ENCODE assay signal across 30 mouse cellular contexts in the genomic region with DNA sequence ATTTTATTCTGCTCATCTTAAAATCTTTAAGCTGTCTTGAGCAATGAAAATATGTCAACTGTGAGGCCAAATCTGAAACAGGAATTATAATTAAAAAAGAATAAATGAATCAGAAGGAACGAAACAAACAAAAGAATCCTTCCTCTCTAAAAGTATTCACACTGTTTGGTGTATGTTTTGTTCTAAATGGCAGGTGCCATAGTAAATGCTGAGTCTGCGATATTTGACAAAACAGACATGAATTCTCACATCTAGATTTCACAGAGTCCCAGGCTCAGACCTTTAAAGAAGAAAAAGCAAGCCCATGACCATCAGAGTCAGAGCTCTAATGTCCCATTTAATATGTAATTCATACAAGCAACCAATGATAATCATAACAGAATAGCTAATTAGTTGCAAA.
"Had no signal": no experiment of that assay in that cellular context is flagged by ENCODE, and none has a peak within 500 bp of the region (broad histone marks: within the 10 kb centered on the region; RNA-seq: fewer than 3 reads in every experiment).

No protein-coding gene starts in this region.

- H3K9ac ChIP-seq: heart, embryonic 12.5 days; heart, embryonic 13.5 days; heart, embryonic 15.5 days; hindbrain, embryonic 12.5 days; hindbrain, embryonic 13.5 days; hindbrain, embryonic 14.5 days; hindbrain, embryonic 15.5 days; intestine, embryonic 15.5 days; kidney, embryonic 15.5 days had no signal

- H3K27me3 ChIP-seq: heart, embryonic 12.5 days; heart, embryonic 13.5 days; heart, embryonic 15.5 days; hindbrain, embryonic 12.5 days; hindbrain, embryonic 13.5 days; hindbrain, embryonic 15.5 days; intestine, embryonic 15.5 days; kidney, embryonic 15.5 days had no signal

- H3K4me3 ChIP-seq: heart, embryonic 12.5 days; heart, embryonic 13.5 days; heart, embryonic 15.5 days; hindbrain, embryonic 10.5 days; hindbrain, embryonic 12.5 days; hindbrain, embryonic 13.5 days; hindbrain, embryonic 15.5 days; intestine, embryonic 15.5 days; kidney, embryonic 15.5 days; layer of hippocampus, adult 2 months; left cerebral cortex, adult 2 months had no signal

- H3K4me2 ChIP-seq: heart, embryonic 11.5 days; heart, embryonic 12.5 days; heart, embryonic 13.5 days; heart, embryonic 15.5 days; hindbrain, embryonic 12.5 days; hindbrain, embryonic 13.5 days; hindbrain, embryonic 14.5 days; hindbrain, embryonic 15.5 days; intestine, embryonic 15.5 days; kidney, embryonic 15.5 days had no signal

- DNase-seq: heart, postnatal 10 days; heart, postnatal 14 days; heart, postnatal 36 days; heart, postnatal 4 days; kidney, adult 11 months; kidney, adult 18-20 months; kidney, adult 2 months; kidney, adult 8-10 months; kidney, adult 9 months; kidney, postnatal 10 days; kidney, postnatal 14 days; kidney, postnatal 25 days; kidney, postnatal 36 days; kidney, postnatal 4 days; layer of hippocampus, postnatal 36 days had no signal

- H3K36me3 ChIP-seq: heart, embryonic 12.5 days; heart, embryonic 13.5 days; heart, embryonic 15.5 days; hindbrain, embryonic 10.5 days; hindbrain, embryonic 12.5 days; hindbrain, embryonic 13.5 days; hindbrain, embryonic 15.5 days; intestine, embryonic 15.5 days; kidney, embryonic 15.5 days had no signal

- H3K27ac ChIP-seq: heart, embryonic 13.5 days; heart, embryonic 15.5 days; hindbrain, embryonic 10.5 days; hindbrain, embryonic 12.5 days; hindbrain, embryonic 13.5 days; hindbrain, embryonic 14.5 days; hindbrain, embryonic 15.5 days; hindbrain, postnatal 0 days; intestine, embryonic 15.5 days; kidney, embryonic 15.5 days; kidney, postnatal 0 days; layer of hippocampus, adult 2 months; left cerebral cortex, adult 2 months had no signal

- H3K9me3 ChIP-seq: heart, embryonic 12.5 days; heart, embryonic 13.5 days; heart, embryonic 15.5 days; hindbrain, embryonic 10.5 days; hindbrain, embryonic 12.5 days; hindbrain, embryonic 13.5 days; hindbrain, embryonic 15.5 days; intestine, embryonic 15.5 days; kidney, embryonic 15.5 days had no signal

- H3K4me1 ChIP-seq: heart, embryonic 12.5 days; heart, embryonic 13.5 days; heart, embryonic 15.5 days; hindbrain, embryonic 10.5 days; hindbrain, embryonic 12.5 days; hindbrain, embryonic 13.5 days; hindbrain, embryonic 15.5 days; intestine, embryonic 15.5 days; kidney, embryonic 15.5 days had no signal
